Mouse (Mus musculus) liver (tissue): ENCODE measurements around the gene Spp1.
"Not testable (repeated sequence)": the region's sequence is repeated elsewhere in the genome, so short reads cannot be mapped to it uniquely, and the experiment has no call there.

Source experiments
- DNase-seq: peaks from one replicate; pipeline ENCODE4 v3.0.0-alpha.2; 2020; ENCODE audit warnings: mixed read lengths

Gene Spp1

GRCm38 (mm10) chr5:104436406-104437076 is 1.6 kb downstream of the Spp1 start:
- DNase-seq = no peak

- DNase-seq = no peak
Observed at GRCm38 (mm10) chr5:104442396-104442795, 7.5 kb downstream of the Spp1 start.

- DNase-seq = no peak
Observed at GRCm38 (mm10) chr5:104442850-104443249, 7.9 kb downstream of the Spp1 start.

GRCm38 (mm10) chr5:104446156-104446555 is 11.2 kb downstream of the Spp1 start:
- DNase-seq = peak; percentile 22

- DNase-seq = not testable (repeated sequence)
Observed at GRCm38 (mm10) chr5:104448346-104448745, 13.4 kb downstream of the Spp1 start.

GRCm38 (mm10) chr5:104449491-104449890 is 14.6 kb downstream of the Spp1 start:
- no peak for DNase-seq

GRCm38 (mm10) chr5:104453075-104453474 is 18.2 kb downstream of the Spp1 start:
- DNase-seq = no peak

- no peak for DNase-seq
Observed at GRCm38 (mm10) chr5:104454564-104454963, 19.6 kb downstream of the Spp1 start.

GRCm38 (mm10) chr5:104458832-104459705 is 24.2 kb downstream of the Spp1 start, which contains the start of gene Pkd2:
TSS of gene Pkd2 (plus strand) at chr5:104459450.
- DNase-seq = peak; percentile 68

GRCm38 (mm10) chr5:104459706-104460455 is 25.0 kb downstream of the Spp1 start:
- DNase-seq = peak; percentile 11

GRCm38 (mm10) chr5:104460456-104460838 is 25.5 kb downstream of the Spp1 start:
- no peak for DNase-seq

GRCm38 (mm10) chr5:104460856-104461255 is 25.9 kb downstream of the Spp1 start:
- DNase-seq = no peak

- no peak for DNase-seq
Observed at GRCm38 (mm10) chr5:104465279-104465678, 30.4 kb downstream of the Spp1 start.

- DNase-seq = no peak
Observed at GRCm38 (mm10) chr5:104465731-104466130, 30.8 kb downstream of the Spp1 start.

- DNase-seq = no peak
Observed at GRCm38 (mm10) chr5:104466816-104467215, 31.9 kb downstream of the Spp1 start.

- no peak for DNase-seq
Observed at GRCm38 (mm10) chr5:104468586-104468985, 33.7 kb downstream of the Spp1 start.

GRCm38 (mm10) chr5:104470981-104471391 is 36.1 kb downstream of the Spp1 start:
- DNase-seq = no peak

- DNase-seq = no peak
Observed at GRCm38 (mm10) chr5:104472371-104472770, 37.5 kb downstream of the Spp1 start.

GRCm38 (mm10) chr5:104480367-104480766 is 45.4 kb downstream of the Spp1 start:
- DNase-seq = no peak

- DNase-seq = no peak
Observed at GRCm38 (mm10) chr5:104482856-104483255, 47.9 kb downstream of the Spp1 start.
